Mouse (Mus musculus): ENCODE results near the gene Fgf14. TPM values are rescaled to one million over a fixed set of nuclear protein-coding genes. Genes with fewer than 3 reads are reported as not detected.

Gene Fgf14
- polyA plus RNA-seq, 1 experiment from 2014 or later, result 0.22 TPM

- H3K9me3 ChIP-seq (ENCODE audit: low read depth, low read length), result no peaks in the 10 kb centered on the region
- no peak for ATAC-seq (ENCODE audit: insufficient read depth)
- H3K27me3 ChIP-seq (ENCODE audit: insufficient read depth, low read length), result no peaks in the 10 kb centered on the region
- no peak overlapping the region for H3K9ac ChIP-seq
- no peak overlapping the region for H3K4me2 ChIP-seq
- H3K36me3 ChIP-seq (ENCODE audit: insufficient read depth), result no peaks in the 10 kb centered on the region
- no peaks in the 10 kb centered on the region for H3K4me1 ChIP-seq (ENCODE audit: insufficient read depth)
- no peak overlapping the region for H3K4me3 ChIP-seq (ENCODE audit: low read depth, low read length)
- DNase-seq, result peak; percentile 67
- peak; percentile 69 for TF ChIP-seq CTCF (IDR thresholded peaks at IDR 0.05; ENCODE audit: low read depth)
- 0% methylated on average over 1 of the region's 1 CpGs for WGBS
- H3K27ac ChIP-seq (ENCODE audit: low read depth), result no peak overlapping the region
Measured at GRCm38 (mm10) chr14:124410945-124411344, 266.0 kb downstream of the Fgf14 start.

GRCm38 (mm10) chr14:124328391-124328790 is 348.5 kb downstream of the Fgf14 start:
- Histone ChIP-seq H3K4me3 (ENCODE audit: low read depth, low read length) (no peak overlapping the region), H3K27me3 (ENCODE audit: insufficient read depth, low read length) (no peaks in the 10 kb centered on the region), H3K4me1 (ENCODE audit: insufficient read depth) (no peaks in the 10 kb centered on the region), H3K27ac (ENCODE audit: low read depth) (no peak overlapping the region), H3K9ac (no peak overlapping the region), H3K36me3 (ENCODE audit: insufficient read depth) (no peaks in the 10 kb centered on the region), H3K9me3 (ENCODE audit: low read depth, low read length) (no peaks in the 10 kb centered on the region), H3K4me2 (no peak overlapping the region)
- ATAC-seq (ENCODE audit: insufficient read depth), result no peak
- no peak for TF ChIP-seq CTCF (IDR thresholded peaks at IDR 0.05; ENCODE audit: low read depth)
- no peak for DNase-seq

- no peaks in the 10 kb centered on the region for H3K9me3 ChIP-seq (ENCODE audit: low read depth, low read length)
- no peak for TF ChIP-seq CTCF (IDR thresholded peaks at IDR 0.05; ENCODE audit: low read depth)
- no peak overlapping the region for H3K9ac ChIP-seq
- 32% methylated on average over 1 of the region's 1 CpGs for WGBS
- H3K36me3 ChIP-seq (ENCODE audit: insufficient read depth), result no peaks in the 10 kb centered on the region
- H3K4me1 ChIP-seq (ENCODE audit: insufficient read depth), result no peaks in the 10 kb centered on the region
- no peak for ATAC-seq (ENCODE audit: insufficient read depth)
- H3K27me3 ChIP-seq (ENCODE audit: insufficient read depth, low read length), result no peaks in the 10 kb centered on the region
- DNase-seq, result no peak
- no peak overlapping the region for H3K27ac ChIP-seq (ENCODE audit: low read depth)
- no peak overlapping the region for H3K4me3 ChIP-seq (ENCODE audit: low read depth, low read length)
- no peak overlapping the region for H3K4me2 ChIP-seq
Measured at GRCm38 (mm10) chr14:124319017-124319718, 357.8 kb downstream of the Fgf14 start.

- Histone ChIP-seq H3K36me3 (ENCODE audit: insufficient read depth) (no peaks in the 10 kb centered on the region), H3K4me1 (ENCODE audit: insufficient read depth) (no peaks in the 10 kb centered on the region), H3K27ac (ENCODE audit: low read depth) (no peak overlapping the region), H3K9ac (no peak overlapping the region), H3K4me2 (no peak overlapping the region), H3K4me3 (ENCODE audit: low read depth, low read length) (no peak overlapping the region), H3K27me3 (ENCODE audit: insufficient read depth, low read length) (no peaks in the 10 kb centered on the region), H3K9me3 (ENCODE audit: low read depth, low read length) (no peaks in the 10 kb centered on the region)
- no peak for ATAC-seq (ENCODE audit: insufficient read depth)
- TF ChIP-seq CTCF (IDR thresholded peaks at IDR 0.05; ENCODE audit: low read depth), result no peak
- no peak for DNase-seq
- WGBS, result 74% methylated on average over 2 of the region's 2 CpGs
Measured at GRCm38 (mm10) chr14:124315513-124315912, 361.4 kb downstream of the Fgf14 start.

GRCm38 (mm10) chr14:124287027-124287426 is 389.9 kb downstream of the Fgf14 start:
- no peak overlapping the region for H3K27ac ChIP-seq (ENCODE audit: low read depth)
- H3K4me1 ChIP-seq (ENCODE audit: insufficient read depth), result no peaks in the 10 kb centered on the region
- H3K9ac ChIP-seq, result no peak overlapping the region
- no peaks in the 10 kb centered on the region for H3K36me3 ChIP-seq (ENCODE audit: insufficient read depth)
- H3K4me2 ChIP-seq, result no peak overlapping the region
- no peak overlapping the region for H3K4me3 ChIP-seq (ENCODE audit: low read depth, low read length)
- no peaks in the 10 kb centered on the region for H3K27me3 ChIP-seq (ENCODE audit: insufficient read depth, low read length)
- no peak for ATAC-seq (ENCODE audit: insufficient read depth)
- no peak for DNase-seq
- TF ChIP-seq CTCF (IDR thresholded peaks at IDR 0.05; ENCODE audit: low read depth), result no peak
- no peaks in the 10 kb centered on the region for H3K9me3 ChIP-seq (ENCODE audit: low read depth, low read length)

- no peak overlapping the region for H3K4me3 ChIP-seq (ENCODE audit: low read depth, low read length)
- H3K36me3 ChIP-seq (ENCODE audit: insufficient read depth), result no peaks in the 10 kb centered on the region
- DNase-seq (no peak), ATAC-seq (ENCODE audit: insufficient read depth) (no peak)
- no peak overlapping the region for H3K9ac ChIP-seq
- no peaks in the 10 kb centered on the region for H3K4me1 ChIP-seq (ENCODE audit: insufficient read depth)
- H3K27ac ChIP-seq (ENCODE audit: low read depth), result no peak overlapping the region
- H3K27me3 ChIP-seq (ENCODE audit: insufficient read depth, low read length), result no peaks in the 10 kb centered on the region
- H3K4me2 ChIP-seq, result no peak overlapping the region
- TF ChIP-seq CTCF (IDR thresholded peaks at IDR 0.05; ENCODE audit: low read depth), result no peak
- no peaks in the 10 kb centered on the region for H3K9me3 ChIP-seq (ENCODE audit: low read depth, low read length)
Measured at GRCm38 (mm10) chr14:124278384-124278944, 398.5 kb downstream of the Fgf14 start.

GRCm38 (mm10) chr14:124266977-124267376 is 409.9 kb downstream of the Fgf14 start:
- H3K4me3 ChIP-seq (ENCODE audit: low read depth, low read length), result no peak overlapping the region
- H3K36me3 ChIP-seq (ENCODE audit: insufficient read depth), result no peaks in the 10 kb centered on the region
- H3K4me2 ChIP-seq, result no peak overlapping the region
- H3K27ac ChIP-seq (ENCODE audit: low read depth), result no peak overlapping the region
- no peaks in the 10 kb centered on the region for H3K27me3 ChIP-seq (ENCODE audit: insufficient read depth, low read length)
- TF ChIP-seq CTCF (IDR thresholded peaks at IDR 0.05; ENCODE audit: low read depth), result no peak
- DNase-seq (peak; percentile 9), ATAC-seq (ENCODE audit: insufficient read depth) (no peak)
- H3K9ac ChIP-seq, result no peak overlapping the region
- H3K4me1 ChIP-seq (ENCODE audit: insufficient read depth), result no peaks in the 10 kb centered on the region
- no peaks in the 10 kb centered on the region for H3K9me3 ChIP-seq (ENCODE audit: low read depth, low read length)

All from lung, embryonic 14.5 days (tissue).